Mouse (Mus musculus): Measurements from ENCODE around the gene Apoc1.

Gene Apoc1

DNA sequence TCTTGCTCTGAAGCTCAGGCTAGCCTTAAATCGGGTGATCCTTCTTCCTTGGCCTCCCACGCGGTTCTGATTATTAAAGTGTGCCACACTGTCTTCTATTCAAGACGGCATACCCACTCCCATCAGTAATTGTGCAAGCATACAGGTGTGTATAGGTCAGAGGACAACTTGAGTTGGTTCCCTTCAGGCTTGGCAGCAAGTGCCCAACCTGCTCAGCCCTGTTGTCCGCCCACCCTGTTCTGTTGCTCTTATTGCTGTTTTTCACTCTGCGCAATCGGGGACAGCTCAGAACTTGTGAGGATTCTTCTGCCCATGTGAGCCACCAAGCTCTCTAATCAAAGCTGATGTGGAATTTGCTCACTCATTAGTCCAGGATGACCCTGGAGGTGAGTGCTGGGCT lies 12.8 kb upstream of the Apoc1 start:
- no peak for DNase-seq (ENCODE audit: low read depth, low spot score)

DNA sequence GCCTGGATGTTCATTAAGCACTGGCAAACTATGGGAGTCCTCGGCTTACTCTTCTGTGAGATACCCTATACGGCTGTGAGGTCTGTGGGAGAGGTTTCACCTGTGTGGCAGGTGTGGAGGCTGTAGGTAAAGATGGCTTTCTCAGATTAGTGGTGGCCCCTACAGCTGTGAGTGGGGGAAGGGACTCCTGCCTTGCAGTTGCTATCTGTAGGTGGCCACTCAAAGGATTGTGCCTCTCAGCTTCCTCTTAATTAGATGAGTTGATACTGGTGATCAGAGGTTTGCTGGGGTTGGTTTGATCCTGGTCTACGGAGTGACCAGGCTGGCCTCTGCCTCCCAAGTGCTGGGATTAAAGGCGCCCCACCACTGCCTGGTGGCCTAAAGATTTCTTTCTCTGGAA lies 12.0 kb upstream of the Apoc1 start:
- DNase-seq (ENCODE audit: low read depth, low spot score), result no peak

DNA sequence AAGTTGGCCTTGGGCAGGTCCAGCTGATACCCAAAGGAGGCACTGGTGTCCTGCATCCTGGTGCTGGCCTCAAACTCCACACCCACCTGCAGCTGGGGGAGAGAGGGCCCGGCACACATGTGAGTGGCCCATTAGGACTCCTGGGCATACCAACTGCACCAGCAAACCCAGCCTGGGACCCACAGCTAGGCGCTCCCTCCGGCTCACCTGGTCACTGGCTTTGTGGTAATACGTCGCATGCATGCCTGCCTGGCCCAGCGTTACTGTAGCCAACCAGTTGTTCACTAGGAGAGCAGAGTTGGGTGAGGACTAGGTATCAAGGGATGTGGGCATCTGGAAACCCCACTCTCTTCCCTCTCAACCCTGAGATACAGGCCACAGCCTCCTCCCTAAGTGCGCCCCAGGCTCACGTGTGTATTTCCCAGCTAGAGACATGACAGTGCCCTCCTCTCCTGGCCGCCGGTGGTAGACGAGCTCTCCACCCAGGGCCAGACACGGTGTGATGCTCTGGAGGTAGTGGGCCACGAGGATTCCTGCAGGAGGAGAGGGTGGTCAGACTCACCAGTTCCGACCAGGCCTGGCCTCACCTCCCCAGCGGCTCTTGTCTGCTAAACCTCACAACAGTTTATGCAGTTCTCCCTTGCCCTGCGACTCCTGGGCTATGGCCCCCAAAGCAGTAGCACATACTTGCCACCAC lies 10.5 kb upstream of the Apoc1 start:
- no peak for DNase-seq (ENCODE audit: low read depth, low spot score)

DNA sequence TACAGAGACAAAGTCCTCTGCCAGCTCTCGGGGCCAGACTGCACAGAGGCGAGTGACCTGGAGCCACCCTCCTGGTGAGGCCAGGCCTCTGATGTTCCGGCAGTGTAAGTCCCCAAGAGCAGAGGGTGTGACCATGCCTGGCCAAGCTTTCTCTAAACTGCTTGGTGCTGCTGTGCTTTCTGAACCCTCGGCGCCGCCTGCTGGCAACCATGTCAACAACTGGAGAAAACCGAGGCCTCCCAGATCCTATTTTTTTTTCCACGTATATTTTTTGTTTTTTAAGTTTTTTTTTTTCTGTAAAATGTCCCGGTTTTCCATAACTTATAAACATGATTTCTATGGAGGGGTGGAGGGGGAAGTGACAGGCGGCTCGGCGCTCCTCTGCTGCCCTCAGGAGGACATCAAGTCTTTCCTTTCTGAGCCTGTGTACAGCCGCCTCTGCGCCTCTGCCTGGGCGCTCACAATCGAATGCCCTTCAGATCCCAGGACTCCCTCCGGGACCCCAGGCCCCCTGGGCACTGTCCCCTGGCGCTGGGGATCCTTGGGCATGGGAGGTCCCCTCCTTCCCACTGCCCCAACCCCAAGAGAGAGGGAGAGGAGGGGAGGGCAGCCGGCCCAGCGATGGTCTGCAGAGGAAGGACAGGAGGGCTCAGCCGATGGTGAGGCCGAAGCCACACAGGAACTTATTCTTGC lies 8.8 kb upstream of the Apoc1 start:
- peak; percentile 94 for DNase-seq (ENCODE audit: low read depth, low spot score)

DNA sequence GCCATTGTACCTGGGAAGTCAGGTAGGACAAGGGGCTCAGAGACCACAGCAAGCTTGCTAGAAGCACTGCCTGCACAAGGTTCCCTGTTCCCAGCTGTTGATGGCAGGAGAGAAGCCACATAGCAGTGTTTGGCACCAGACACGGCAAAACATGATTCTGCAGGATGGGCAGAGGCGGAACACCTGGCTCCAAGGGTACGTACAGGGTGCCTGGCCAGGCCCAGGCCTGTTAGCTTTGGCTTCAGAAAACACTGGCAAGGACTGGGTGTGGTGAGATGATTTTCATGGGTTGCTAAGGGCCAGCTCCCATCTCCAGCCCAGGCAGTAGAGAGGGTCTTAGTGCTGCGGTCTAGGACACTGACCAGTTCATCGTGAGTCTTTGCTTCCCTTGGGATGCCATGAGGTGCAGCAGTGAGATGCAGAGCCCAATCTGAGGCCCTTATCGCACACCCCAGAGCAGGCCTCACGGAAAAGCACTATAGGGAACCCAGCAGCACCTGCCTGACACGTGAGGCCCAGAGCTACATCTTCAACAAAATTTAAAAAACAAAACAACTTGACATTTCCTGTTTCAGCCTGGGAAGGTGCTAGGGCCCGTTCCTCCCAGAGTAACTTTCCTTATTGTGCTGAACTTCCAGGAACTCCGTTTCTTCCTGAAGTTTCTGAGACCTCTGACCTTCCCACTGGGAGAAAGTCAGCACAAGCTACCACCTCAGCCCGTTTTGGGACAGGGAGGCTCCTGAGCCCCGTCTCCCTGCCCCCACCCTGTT lies 8.0 kb upstream of the Apoc1 start:
- no peak for DNase-seq (ENCODE audit: low read depth, low spot score)

DNA sequence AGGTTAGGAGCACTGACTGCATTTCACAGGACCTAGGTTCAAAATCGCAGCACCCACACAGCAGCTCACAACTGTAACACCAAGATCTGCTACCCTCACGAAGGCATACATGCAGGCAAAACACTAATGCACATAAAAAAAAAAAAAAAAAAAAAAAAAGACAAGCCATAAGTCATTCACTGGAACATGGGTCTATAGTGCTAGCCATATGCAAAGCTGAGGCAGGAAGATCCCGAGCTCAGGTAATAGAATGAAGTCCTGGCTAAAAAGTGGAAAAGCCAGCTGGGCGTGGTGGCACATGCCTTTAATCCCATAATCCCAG lies 7.3 kb upstream of the Apoc1 start:
- no peak for DNase-seq (ENCODE audit: low read depth, low spot score)

DNA sequence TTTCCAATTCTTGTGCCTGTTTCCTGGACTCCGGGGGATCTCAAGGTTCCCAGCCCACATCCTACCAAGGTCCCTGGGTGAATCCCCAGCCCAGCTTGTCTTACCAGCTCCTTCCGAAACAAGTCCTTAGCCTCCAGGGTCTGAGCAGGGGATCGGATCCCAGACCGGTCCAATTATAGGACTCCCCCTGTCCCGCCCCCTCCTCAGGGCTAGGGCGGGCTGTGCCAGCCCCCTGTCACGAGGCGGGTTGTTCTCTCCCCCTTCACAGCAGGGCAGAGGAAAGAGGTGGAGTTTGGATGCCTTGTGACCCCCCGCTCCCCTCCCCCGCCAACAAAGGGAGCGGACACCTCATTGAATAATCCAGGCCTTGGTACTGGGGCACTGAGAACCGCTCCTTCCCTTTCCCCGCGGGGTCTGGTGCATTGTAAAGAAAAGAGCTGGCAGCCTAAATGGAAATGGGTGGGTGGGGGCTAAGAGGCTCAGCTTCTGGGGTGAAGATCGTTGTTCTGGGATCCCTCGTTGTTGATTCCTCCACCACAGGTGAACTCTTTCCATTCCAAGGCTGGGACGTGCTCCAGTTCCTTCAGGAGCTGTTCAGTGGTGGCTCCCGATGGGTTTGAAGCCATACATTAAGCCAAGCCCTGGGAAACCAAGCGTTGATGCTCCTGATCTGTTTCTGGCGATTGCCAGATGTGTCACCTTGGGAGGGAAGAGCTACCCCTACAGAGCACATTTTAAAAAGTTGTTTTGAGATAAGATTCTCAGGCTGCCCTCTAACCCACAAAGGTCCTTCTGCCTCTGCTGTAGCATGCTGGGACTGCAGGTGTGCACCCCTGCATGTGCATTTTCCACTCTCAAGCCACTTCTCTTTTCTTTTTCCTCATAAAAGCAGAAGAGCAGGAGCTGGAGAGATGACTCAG lies 6.7 kb upstream of the Apoc1 start, which contains the start of gene Apoe:
Gene Apoe, minus strand, starts transcription at position 282 of the 920 bp plus-strand sequence.
- DNase-seq (ENCODE audit: low read depth, low spot score), result peak; percentile 92

DNA sequence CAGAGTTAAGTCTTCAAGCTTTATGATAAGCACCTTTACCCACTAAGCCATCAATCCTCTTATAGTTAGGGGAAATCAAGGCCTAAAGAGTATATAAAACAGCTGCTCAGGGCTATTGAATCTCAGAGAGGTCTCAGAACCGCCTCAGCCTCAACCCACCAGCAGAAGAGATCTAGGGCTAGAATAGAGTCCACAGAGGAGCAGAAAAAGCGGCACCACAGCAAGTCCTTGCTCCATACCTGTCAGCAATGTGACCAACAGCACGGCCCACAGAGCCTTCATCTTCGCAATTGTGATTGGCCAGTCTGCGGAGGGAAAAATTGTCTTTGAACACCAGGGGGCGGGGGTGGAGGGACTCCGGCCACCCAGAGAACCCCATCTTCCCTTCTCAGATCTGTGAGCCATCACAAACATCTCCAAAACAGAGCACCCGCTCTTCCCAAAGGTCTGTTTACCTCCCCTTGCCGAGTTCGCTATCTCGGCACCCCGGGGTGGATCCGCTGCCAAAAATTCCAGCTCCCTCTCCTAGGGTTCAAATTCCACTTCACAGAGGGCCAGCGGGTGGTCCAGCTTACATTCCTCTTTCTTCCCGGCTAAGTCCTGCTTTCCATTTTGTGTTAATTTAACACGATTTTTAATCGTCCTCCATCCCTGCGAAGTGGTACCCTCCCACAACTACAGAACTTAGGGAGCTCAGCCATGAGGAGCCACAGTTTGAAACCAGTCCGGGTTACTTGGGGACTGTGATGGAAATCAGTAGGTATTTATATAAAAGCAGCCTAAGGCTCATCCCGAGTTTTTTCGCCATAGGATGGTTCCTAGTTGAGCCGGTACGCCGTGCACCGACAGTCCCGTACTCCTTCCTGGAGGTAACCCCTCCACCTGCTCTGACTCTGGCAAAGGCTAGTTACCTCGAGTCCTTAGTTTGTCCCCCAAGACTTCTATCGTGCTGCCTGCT lies 5.8 kb upstream of the Apoc1 start:
- DNase-seq (ENCODE audit: low read depth, low spot score), result peak; percentile 83

DNA sequence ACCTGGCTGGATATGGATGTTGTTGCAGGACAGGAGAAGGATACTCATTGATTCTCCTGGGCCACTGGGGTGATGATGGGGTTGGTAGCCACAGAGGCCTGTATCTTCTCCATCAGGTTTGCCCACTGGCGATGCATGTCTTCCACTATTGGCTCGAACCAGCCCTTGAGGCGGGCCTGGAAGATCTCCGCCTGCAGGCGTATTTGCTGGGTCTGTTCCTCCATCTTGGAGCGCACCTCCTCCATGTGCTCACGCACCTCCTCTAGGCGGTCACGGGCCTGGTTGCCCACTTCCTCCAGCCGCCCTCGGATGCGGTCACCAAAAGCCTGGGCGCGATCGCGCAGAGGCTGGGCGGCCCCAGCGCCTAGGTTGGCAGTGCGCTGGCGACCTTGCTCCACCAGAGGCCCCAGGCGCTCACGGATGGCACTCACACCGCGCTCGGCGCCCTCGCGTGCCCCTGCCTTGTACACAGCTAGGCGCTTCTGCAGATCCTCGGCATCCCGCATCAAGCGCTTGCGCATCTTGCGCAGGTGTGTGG lies 3.9 kb upstream of the Apoc1 start:
- DNase-seq (ENCODE audit: low read depth, low spot score), result peak; percentile 71

DNA sequence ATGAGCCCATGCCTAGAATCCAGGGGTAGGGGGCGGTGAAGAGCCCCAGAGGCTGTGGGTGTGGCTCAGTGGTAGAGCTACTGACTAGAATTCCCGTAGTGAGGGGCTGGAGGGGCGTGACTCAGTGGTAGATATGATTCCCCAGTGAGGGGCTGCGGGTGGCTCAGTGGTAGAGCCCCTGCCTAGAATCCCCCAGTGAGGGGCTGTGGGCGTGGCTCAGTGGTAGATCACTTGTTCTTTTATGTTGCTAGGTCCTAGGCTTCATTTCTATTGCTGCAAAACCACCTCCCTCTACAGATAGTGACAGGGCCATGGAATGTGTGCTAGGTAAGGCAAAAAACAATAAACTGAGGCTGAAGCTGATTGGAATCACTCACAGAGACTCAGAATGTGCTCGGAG lies 3.4 kb upstream of the Apoc1 start:
- peak; percentile 40 for DNase-seq (ENCODE audit: low read depth, low spot score)

DNA sequence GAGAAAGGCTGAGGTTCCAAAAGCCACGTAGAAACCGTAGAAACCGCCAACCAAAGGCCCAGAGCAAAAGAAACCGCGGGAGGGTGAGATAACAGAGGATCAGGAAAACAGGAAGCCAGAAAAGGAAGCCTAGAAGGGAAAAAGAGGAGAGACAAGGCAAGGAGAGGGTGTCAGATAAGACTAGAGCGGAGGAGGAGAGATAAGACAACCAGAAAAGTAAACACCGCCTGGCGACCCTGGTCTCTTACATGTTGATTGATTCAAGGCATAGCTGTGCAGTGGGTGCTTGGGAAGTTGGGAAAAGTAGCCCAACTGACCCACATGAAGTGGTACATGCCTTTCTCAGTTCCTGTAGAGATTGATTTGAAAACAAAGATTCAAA lies 2.7 kb upstream of the Apoc1 start:
- no peak for DNase-seq (ENCODE audit: low read depth, low spot score)

DNA sequence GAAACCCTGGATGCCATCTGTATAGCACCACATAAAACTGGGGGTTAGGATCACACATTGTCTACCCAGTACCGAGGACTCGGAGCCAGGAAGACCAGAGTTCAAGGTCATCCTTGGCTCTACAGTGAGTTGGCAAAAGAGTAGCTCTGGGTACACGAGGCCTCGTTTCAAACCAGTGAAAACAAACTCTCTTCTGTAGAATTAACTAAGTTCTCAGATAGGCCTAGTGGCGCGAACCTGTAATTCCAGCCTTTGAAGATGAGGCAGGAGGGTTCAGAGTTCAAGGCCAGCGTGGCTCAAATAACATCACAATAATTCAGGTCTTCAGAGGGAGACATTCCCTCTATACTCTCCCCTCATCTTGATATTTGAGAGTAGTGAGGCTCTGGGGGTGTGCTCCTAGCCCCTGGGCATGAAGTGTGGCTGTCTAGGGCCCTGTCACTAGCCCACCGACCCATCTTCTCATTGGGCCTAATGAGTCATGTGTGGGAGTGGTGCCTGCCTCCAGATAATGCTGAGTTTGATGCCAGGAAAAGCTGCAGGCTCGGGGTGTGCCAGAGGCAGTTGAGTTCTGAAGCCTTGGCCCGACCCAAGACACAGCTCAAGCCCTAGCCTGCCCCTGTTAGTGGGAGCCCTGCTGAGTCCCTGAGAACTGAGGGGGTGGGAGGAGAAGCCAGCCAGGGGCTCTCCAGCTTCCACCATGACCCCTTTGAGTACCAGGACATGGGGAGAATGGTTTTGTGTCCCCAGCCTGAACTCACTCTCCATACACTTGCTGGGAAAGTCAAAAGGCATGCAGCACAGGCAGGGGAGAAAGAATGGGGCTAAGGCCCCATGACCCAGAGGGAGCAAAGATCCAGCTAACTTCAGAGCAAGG lies 2.1 kb upstream of the Apoc1 start:
- no peak for DNase-seq (ENCODE audit: low read depth, low spot score)

DNA sequence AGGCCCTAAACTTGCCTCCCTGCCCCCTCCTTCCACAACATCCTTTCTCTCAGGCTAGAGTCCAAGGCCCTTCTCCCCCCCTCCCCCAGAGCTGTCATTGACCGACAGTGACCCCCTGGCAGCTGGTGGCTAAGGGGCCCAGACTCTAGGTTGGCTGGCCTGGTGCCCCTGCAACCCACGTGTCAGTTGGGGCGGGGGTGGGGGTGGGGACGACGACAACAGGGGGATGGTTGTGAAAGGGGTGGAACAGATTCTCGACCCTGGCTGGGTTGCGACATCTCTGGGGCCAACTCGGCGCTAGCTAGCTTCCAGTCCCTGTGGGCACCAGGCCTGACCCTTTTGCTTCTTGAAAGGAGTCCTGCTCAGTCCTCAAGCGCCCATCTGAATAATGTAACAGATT lies 961 bp upstream of the Apoc1 start:
- DNase-seq (ENCODE audit: low read depth, low spot score), result no peak

DNA sequence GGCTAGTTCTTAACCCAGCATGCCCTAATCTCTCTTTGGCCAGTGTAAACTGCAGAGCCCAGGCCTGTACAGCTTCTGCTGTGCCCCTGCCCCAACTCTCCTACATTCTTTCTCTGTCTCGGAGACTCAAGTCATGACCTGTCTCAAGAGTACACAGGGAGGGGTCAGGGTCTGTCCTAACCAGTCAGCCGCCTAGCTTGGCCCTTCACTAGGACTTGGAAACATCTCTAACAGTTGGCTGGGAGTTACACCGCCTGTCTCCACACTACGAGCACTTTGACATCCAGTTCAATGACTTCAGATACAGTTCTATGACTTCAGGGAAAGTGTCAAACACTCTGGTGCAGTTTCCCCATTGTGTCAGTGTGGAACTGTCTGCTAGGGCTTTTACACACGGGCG lies 1.0 kb downstream of the Apoc1 start:
- peak; percentile 76 for DNase-seq (ENCODE audit: low read depth, low spot score)

DNA sequence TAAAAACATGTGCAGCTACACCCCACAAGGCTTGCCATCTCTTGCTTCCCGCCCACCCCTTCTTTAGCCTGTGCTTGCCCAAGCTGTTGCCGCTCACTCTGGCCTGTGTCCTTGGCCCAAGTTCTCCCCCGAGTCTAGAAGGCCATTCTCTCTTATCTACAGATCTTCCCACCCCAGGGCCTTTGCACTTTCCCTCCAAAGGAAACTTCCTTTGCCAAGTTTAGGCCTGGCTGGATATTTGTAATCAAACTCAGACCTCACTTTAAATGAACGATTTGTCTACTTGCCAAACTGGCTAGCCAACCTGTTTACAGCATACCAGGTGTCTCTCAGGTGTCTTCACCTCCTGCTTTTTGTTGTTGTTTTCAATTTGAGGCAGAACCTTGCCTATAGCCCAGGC lies 1.6 kb downstream of the Apoc1 start:
- DNase-seq (ENCODE audit: low read depth, low spot score), result no peak

DNA sequence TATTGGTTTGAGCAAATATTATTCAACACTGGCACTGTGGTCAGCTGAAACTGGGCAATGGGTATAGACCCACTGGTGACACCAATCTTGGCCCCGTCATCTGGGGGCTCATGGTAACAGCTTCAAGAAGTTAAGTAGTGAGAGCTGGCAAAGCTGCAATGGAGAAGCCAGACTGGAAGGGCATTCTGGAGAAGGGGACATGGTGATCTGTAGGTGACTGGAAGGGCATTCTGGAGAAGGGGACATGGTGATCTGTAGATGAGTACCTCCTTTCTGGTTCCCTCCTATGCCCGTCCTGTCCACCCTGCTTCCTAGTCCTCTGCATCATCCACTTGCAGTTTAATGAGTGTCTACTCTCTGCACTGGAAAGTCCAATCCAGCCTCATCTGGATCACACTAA lies 3.8 kb downstream of the Apoc1 start:
- DNase-seq (ENCODE audit: low read depth, low spot score), result no peak

DNA sequence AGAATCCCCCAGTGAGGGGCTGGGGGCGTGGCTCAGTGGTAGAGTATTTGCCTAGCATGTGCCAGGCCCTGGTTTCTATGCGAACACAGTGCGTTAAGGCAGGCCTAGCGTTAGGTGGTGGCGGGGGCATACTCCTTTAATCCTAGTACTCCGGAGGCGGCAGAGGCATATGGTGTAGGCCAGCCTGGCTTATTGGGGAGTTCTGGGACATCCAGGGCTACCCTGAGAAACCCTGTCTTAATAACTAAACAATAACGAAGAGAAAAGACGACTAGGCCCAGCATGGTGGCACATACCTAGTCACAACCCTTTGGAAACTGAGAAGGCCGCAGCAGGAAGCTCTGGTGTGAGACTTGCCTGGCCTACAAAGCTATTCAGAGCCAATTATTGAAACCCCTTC lies 4.4 kb downstream of the Apoc1 start:
- no peak for DNase-seq (ENCODE audit: low read depth, low spot score)

DNA sequence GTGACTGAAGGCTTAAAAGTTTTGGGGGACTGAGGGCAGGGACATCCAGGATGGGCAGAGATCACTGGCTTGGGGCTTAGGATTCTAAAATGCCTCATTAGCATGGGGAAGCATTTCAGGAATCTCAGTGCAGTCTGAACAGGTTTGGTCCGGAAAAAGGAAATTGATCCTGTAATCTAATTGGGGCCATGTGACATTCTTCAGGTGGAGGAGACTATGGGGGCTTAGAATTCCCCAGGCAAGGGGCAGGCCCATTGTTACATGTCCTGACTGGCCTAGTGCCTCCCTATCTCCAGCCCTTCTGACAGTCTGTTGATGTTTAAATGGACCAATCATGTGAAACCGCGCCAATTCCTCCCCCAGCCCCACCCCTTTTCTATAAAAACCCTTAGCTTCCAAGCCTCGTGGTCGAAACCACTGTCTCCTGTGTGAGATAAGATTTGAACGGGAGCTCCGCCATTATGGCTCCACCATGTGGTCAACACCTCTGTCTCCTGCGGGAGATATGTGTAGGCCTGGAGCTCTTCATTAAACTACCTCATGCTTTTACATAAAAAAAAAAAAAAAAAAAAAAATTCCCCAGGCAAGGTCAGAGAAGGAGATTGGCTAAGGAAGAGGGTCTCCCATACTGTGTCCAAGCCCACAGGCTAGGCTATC lies 5.4 kb downstream of the Apoc1 start:
- peak; percentile 95 for DNase-seq (ENCODE audit: low read depth, low spot score)

DNA sequence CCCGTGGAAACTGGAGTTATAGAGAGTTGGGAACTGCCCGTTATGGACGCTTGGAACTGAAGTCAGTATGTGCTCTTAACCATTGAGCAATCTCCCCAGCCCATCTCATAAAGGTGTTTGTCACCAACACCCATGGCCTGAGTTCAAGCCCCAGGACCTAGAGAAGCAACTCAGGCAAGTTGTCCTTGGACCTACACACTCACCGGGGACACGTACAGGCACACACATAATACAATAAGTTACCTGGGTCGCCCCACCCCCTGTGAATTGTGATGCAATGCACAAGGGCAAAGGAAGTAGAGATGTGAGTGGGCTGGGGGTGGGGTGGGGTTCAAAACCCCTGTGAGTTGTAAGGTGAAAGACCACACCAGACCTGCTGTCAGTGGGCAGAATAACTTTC lies 5.9 kb downstream of the Apoc1 start:
- no peak for DNase-seq (ENCODE audit: low read depth, low spot score)
